Mouse (Mus musculus) urinary bladder, postnatal 10 days (tissue): ENCODE results near the gene Prr15.

Experiments used
- DNase-seq: peaks from one replicate; pipeline ENCODE4 v3.0.0; 2022; ENCODE audit warnings: low spot score

The Prr15 gene

DNA sequence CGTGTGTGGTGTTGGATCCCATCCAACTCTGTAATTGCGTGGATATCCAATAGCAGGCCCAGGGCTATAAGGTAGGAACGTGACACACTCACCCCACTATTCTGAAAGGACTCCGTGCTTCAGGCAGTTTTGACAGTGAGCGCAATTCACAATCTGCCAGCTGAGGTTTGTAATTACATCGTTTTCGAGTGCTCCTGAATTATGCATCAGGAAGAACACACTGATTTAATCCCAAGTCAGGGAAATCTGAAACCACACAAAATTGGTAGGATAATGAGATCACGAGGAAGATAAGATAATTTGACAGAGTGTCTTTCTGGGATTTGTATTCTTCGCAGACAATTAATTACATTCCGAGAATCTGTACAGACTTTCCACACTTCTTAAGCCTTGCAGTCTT, 6.1 kb downstream of the Prr15 start:
- no peak for DNase-seq

DNA sequence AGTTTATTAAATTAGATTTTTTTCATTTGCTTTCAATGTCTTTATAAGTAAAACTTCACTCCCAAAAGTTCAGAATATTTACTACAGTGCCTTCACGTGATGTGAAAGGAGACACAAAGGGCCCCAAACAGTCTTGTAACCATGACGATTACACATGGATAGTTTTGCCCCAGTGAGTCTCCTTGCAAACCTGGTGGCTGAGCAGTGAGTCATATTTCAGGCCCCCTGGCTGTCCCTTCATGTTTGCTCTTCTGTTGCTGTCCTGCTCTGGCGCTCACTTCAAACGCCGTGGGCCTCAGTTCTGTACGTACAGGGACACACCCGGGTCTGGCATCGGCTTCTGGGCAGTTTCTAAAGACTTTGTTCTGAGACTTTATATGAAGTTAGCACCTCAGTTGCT, 6.6 kb downstream of the Prr15 start:
- DNase-seq = no peak

DNA sequence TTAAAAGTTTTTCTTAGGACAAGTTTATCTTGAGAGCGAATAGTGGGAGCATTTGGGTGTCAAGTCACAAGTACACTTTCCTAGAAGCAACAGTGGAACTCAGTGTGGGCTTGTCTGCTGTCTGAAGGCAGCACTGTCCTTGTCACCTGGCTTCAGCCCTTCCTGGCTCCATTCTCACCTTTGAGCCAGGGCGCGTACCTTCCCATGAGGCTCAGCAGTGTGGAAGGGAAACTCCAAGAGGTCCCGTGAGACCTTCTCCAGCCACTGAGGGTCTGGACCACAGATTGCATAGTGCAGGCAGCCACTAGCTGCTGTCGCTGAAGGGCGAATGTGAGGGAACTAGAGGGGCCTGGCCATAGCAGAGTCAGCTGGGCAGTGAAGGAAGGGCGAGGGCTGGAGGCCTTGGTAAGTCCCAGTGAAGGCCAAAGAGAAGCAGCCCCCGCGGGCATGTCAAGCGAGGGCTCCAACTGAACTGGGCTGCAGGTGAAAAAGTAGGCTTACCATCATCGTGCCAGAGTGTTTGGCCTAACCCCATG, 7.5 kb downstream of the Prr15 start:
- DNase-seq = no peak

DNA sequence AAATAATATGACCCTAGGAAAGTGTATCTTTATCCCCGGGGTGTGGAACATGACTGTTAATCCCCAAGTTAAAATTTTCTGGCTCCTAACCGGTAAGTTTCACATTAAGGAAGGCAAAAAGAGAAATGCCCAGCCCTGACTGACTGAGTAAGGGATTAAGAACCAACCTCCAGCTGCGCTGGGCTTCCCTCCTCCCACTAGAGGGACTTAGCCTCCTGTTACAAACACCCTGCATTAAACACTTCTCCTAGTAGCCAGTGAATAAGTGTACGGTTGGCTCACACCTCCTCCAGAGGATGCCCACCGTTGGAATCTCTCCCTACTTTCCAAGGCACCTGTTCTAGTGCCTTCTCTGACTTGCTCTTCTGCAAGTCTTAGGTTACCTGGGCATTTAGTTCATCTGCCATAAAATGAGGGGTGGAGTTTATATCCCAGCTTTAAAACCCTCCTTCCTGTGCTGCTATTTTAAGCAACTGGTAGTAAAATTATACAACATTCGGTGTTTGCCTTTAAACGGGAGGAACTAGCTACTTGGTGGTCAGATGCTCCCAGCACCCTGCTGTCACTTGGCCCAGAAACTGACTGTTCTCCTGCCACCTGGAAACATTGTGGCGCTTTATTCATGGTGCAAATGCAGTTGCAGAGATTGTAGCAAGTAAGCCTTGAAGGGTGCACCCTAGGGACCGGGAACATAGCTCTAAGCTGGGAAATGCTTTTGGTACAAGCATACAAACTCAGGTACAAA, 8.2 kb downstream of the Prr15 start:
- no peak for DNase-seq

DNA sequence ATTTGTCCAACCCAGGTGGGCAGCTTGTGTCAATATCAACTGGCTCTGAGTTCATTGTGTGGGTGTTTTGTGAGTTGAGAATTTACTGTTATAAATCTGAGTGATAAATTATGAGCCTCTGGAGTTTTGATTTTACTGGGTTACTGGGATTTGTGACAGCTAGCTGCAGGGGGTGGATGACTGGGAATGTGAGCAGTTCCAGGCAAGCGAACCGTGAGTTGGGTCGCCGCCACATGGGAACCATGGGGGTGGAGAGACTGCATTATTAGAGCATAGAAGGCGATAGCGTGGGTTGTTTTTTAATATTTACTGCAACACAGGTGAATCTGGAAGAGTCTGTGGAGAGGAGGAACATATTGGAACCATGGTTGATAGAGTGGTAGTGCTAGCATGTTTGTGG, 11.7 kb downstream of the Prr15 start:
- DNase-seq = no peak

DNA sequence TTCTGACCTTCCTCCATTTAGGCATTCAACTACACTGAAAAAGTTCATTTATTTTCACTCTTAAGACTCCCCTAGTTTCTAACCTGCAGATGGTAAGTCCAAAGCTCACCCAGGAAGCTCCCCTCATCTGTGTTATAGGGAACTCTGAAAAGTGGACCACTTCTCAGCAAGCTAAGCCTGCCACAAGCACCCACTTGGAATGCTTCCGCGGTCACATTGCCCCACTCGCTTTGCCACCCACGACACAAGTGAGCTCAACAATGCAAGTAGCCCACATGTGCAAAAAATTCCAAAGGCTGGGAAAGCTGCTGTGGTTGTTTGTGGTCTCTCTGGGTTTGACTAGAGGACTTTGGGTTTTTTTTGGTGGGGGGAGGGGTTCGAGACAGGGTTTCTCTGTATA, 15.5 kb downstream of the Prr15 start:
- no peak for DNase-seq

DNA sequence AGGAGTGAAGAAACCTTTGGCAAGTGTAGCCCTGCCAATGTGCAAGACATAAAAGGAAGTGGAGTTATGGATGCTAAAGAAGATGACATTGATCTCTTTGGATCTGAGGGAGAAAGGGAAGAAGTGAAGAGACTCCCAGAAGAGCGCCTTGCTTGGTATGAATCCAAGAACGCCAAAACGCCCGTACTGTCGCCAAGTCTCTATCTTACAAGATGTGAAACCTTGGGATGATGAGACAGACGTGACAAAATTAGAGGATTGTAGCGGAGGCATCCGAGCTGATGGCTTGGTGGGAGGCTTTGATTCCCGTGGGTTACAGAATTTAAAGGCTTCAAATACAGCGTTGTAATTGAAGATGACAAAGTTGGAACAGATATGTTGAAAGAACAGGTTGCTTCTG, 16.6 kb downstream of the Prr15 start:
- DNase-seq = no peak

DNA sequence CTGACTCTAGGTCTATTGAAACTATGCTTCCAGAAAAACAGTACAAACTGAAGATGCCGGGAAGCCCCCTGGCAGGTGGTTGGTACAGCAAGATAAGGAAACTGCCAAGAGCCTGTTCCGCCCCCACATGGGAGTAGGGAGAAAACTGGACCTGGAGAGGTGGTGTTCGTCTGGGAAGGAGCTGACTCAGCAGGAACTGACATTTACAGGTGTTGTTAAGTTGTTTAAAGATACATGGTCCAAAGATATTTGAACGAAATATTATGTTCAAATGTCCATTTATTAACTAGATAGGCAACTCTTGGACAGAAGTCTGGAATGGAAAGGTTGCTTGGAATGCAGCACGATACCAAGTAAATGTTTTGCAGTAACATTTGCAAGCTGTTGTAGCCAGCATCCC, 26.2 kb downstream of the Prr15 start:
- no peak for DNase-seq

DNA sequence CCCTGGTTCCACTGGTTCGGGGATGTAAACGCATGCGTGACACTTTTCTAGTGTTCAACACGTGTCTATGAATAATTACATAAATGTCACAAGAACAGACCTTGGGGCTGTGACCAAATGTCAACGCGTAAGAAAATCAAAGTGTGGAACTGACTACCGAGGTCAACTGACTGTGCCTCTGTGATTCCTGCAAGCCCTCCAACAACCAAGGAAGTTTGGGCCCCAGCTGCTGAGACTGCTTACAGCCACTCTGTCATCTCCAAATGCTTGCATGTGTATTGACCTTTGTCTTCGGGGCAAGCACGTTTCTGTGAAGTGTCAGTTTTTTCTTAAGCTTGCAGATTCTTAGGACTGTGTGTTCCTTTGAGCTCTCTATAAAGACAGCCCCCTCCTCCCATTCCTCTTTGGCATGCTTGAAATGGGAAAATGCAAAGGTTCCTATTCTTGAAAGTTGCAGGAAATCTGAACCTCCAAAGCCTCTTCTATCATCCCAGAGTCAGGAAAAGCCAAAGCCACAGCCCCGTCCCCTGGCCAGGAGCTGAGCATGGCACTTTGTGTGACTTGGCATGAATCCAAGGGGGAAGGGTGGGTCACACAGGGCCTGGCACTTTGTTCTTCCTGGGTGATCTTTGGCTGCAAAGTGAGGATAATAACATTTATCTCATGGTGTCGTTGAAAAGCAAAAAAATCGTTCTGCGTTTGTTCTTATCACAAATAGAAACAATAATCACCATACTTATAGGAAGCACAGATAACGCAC, 27.5 kb downstream of the Prr15 start:
- no peak for DNase-seq

DNA sequence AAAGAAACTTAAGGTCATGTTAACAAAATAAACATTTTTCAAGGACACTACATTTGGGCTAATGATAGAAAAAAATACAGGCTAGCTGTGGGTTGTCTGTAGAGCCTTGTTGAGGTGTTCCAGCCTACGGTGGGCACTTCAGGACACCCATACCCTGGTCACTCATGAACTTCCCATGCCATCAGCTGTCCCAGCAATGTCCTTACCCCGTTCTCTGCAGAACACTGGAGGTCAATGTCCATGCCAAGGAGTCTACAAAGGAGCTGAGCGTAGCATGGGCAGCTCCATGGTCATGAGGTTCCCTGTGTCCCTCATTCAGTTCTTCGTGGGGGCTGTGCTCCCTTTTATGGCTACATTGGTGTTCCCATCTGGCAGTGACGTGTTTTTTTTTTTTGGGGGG, 28.1 kb downstream of the Prr15 start:
- no peak for DNase-seq

DNA sequence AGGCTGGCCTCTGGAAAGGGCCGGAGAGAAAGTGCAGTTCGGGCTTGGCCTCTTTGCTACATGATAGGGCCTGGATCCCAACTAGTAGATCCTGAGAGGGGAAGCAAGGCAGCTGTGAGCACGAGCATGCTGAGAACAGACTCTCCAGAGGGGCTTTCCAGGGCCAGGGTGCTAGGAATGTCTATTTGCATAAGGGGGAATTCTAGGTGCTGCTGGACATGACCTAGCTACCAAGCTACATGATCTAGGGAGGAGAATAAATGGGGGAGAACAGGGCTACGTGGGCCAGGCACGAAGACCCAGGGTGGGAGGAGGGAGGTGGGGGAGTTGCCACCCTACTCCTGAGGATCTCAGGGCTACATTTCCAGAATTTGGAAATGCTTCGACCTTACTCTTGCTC, 30.0 kb downstream of the Prr15 start:
- no peak for DNase-seq

DNA sequence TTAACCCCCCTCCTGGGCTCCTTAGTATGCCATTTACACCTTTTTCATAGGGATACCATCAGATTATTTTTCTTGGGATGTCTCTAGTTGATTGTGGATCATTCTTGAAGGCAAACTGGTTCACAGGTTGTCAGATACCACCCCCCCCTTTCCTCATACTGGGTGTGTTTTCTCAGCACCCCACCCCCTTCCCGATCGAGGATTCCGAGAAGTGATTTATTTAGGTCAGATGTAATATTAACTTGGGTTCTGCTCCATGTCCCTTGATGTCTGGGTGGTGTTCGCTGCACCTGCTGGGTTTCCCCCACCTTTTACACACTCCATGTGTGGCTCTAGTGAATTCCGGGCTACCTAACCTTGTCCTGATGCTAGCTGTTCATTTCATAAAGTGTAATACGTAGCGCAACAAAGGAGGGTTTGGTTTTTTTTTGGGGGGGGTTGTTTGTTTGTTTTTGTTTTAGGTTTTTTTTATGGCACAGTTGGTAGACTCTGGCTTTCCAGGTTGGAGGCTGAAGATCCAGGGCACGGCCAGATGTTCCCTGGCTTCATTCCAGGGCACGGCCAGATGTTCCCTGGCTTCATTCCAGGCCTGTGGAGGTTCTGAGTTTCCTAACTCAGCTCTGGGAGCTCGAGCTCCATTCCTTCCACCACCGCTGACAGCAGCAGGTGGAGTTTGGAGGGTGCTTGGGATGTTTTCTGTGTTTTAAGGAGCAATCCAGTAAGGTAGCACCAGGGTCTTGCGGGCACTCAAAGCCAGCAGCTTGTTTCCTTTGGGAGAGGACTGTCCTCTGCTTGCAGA, 37.1 kb downstream of the Prr15 start:
- no peak for DNase-seq

DNA sequence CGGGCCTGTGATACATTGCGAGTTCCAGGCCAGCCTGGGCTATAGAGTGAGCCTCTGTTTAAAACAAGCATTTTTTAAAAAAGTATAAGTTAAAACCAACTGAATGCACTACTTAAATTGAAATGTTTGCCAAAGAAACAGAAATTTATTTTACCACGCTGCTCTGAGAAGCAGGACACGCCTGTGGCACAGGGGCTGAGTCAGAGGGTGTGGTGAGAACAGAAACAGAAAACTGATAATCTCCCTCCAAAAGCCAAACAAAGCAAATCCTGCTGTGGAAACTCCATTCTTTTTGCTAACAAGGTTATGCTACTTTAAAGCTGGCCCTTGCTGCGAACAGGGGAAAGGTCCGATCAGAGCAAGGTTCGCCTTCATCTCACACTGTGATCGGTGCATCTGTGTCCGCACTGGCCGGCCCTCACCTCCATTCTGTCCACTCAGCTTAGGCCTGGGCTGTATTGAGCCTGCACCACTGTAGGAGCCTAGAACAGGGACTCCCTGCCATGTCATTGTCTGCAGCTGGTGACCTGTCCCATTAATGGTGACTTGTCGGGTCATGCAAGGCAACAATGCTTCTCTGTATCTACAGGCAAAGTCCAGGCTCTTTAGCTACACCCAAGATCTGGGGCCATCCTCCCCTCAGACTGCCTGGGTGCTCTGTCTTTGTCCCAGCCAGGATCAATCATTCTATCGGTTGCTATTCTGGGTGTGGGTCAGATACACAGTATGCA, 38.9 kb downstream of the Prr15 start:
- no peak for DNase-seq

DNA sequence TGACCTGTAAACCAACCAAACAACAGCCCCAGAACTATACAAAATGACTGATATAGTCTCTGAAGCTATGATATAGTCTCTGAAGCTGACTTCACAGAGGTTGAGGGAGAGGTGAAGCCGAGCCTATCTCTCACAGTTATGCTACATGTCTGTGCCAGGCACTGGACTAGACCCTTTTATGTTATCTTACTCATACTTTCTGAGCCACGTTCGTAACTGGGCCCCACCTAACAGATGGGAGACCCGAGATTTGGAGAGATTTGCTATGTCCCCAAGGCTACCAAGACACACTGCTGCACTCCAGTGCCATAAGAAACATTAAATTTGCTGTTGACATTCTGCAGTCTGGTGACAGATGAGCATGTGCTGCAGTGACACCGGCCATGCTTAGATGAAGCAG, 41.0 kb downstream of the Prr15 start:
- no peak for DNase-seq

DNA sequence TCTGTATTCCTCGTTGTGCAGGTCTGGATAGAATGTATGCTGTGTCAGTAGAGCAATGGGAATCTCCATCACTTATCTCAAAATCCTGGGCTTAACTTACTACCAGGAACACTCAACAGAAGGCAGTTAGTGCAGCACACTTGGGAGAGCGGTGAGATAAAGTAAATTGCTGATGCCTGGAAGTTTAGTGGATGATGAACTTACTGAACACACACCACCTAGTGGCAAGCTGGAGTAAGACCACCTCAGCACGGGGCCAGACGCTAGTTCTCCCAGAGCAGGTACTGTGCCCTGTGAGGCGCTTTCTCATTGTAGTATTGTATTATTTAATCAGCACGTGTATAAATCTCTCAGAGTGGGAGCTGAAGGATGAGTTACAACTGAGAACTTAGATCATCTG, 42.4 kb downstream of the Prr15 start:
- DNase-seq = no peak

DNA sequence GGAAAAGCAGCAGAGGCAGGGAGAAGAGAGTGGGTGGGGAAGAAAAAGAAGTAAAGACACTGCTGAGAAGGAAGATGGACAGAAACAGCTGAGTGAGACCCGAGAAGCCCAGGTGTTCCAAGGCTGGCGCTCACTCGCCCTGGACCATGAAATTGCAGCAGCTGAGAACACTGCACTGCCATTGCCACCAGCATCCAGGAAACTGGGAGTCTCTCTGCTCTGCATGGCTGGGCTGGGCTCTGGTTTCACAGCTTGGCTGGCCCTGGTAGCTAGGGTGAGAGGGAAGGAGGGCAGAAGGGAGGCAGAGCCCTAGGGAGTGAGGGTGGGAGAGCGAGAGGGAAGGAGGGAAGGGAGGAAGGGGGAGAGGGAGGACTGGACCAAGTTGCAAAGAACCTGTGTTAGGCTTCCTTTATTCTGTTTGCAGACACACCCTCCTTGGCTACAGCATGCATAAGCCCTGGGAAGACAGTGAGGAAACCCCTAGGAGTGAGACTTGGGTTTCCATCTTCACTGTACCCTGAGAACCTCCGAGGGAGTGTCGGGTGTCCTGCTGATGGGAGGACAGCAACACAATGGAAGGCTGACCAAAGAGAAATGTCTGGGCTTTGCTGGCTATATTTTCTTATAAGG, 44.4 kb downstream of the Prr15 start:
- no peak for DNase-seq

DNA sequence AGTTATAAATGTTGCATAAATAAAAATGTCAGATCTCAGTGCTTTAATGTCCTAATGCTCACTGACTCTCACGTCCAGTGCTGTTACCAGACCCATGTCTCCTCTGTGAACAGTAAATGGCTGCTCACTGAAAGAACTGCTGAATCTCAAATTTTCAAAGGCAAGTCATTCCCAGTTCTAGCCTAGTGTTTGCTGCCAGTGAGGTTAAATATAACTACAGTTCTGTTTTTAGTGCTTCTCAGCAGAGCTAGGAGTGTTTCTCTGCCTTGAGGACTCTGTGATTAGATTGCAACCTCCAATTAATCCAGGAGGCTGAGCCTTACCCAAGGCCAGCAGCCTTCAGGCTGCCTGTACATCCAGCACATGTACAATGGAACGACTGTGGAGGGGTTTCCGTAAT, 46.2 kb downstream of the Prr15 start:
- no peak for DNase-seq

DNA sequence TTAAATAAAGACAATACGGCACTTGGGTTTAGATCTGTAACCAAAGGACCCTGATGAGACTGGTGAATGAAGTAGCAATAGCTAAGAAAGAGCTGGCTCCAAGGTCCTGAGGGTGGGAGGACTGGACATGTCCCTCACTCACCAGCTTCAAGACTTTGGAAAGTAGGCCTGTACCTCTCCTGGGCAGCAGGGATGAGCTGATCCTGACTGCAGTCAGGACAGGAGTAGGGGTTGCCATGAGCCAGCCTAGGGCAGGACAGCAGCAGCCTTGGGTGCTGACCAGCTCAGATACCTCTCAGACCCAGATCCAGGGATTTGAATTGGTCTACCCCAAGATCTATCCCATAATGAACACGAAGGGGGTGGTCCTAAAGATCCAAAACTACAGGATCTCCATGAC, 53.7 kb downstream of the Prr15 start:
- DNase-seq = no peak
